Mouse (Mus musculus) ES-E14 (cell line): Measurements from ENCODE around the gene Mitf. TPM values are rescaled to one million over a fixed set of nuclear protein-coding genes. Genes with fewer than 3 reads are reported as not detected.

ENCODE experiments used
- DNase-seq: peaks from one replicate; pipeline ENCODE4 v3.0.0-alpha.2; 2013; ENCODE audit warnings: low read depth, low spot score
- H3K27ac ChIP-seq: 2 replicates; pipeline ENCODE4 v1.5.1; 2012; ENCODE audit warnings: low read depth, mild to moderate bottlenecking, low read length, moderate library complexity, mixed read lengths; ENCODE audit not compliant: poor library complexity, insufficient read depth, severe bottlenecking
- H3K36me3 ChIP-seq: 2 replicates; pipeline ENCODE4 v1.6.1; 2012; ENCODE audit warnings: mild to moderate bottlenecking, low read length, moderate library complexity, mixed read lengths; ENCODE audit not compliant: control insufficient read depth, poor library complexity, insufficient read depth, severe bottlenecking
- H3K4me1 ChIP-seq, 2 experiments: fragments of 150-350 bp in 1 of 2; sonication (generic) in 1 of 2; 2 replicates each; pipeline ENCODE4 v1.6.1; 2012; ENCODE audit warnings: low read length in 2 of 2, mild to moderate bottlenecking in 1 of 2, mixed read lengths in 1 of 2; ENCODE audit not compliant: control insufficient read depth in 2 of 2, insufficient read depth in 2 of 2, poor library complexity in 1 of 2
- H3K4me3 ChIP-seq, 2 experiments: fragments of 150-350 bp in 1 of 2; sonication (generic) in 1 of 2; 2 replicates each; pipeline ENCODE4 v1.5.1; 2012; ENCODE audit warnings: low read length in 2 of 2, low read depth in 1 of 2, mild to moderate bottlenecking in 1 of 2, mixed read lengths in 1 of 2; ENCODE audit not compliant: insufficient read depth in 1 of 2, poor library complexity in 1 of 2, severe bottlenecking in 1 of 2
- H3K9ac ChIP-seq: 2 replicates; pipeline ENCODE4 v1.6.1; 2012; ENCODE audit warnings: low read depth, mild to moderate bottlenecking, low read length, mixed read lengths; ENCODE audit not compliant: poor library complexity, insufficient read depth, severe bottlenecking
- H3K9me3 ChIP-seq: fragments of 150-350 bp; sonication (generic); 2 replicates; pipeline ENCODE4 v1.6.1; 2012; ENCODE audit warnings: low read depth, mild to moderate bottlenecking, low read length; ENCODE audit not compliant: control insufficient read depth, insufficient read depth
- CHD2 ChIP-seq: IDR thresholded peaks from 2 replicates; pipeline ENCODE4 v1.6.1; 2014; ENCODE audit warnings: mild to moderate bottlenecking, low read depth, low read length, inconsistent platforms
- HCFC1 ChIP-seq: IDR thresholded peaks from 2 replicates; pipeline ENCODE4 v1.6.1; 2012; ENCODE audit warnings: low read length, inconsistent platforms, borderline replicate concordance; ENCODE audit not compliant: insufficient read depth
- MAFK ChIP-seq: IDR thresholded peaks from 2 replicates; pipeline ENCODE4 v1.6.1; 2014; ENCODE audit warnings: mild to moderate bottlenecking, low read depth, low read length, inconsistent platforms; ENCODE audit not compliant: insufficient read depth
- ZC3H11A ChIP-seq: IDR thresholded peaks from 2 replicates; pipeline ENCODE4 v1.6.1; 2012; ENCODE audit warnings: low read depth, mild to moderate bottlenecking, inconsistent platforms, low read length, borderline replicate concordance
- ZNF384 ChIP-seq: IDR thresholded peaks from 2 replicates; pipeline ENCODE4 v1.6.1; 2012; ENCODE audit warnings: low read depth, low read length, inconsistent platforms
- in situ Hi-C, 2 experiments: fragments of 600-800 bp; cut with MboI; formaldehyde crosslinking; loops; one replicate each; pipeline ENCODE4 v1.15.1; 2025; ENCODE audit warnings: low sequenced_read_pairs in 2 of 2, inconsistent platforms in 1 of 2; ENCODE audit not compliant: unreplicated experiment in 2 of 2
- total RNA-seq: library from RNA; depleted of rRNA; stranded (reverse); fragments of 300-350 nt; gene quantifications from 2 replicates; pipeline ENCODE4 v1.2.3, GENCODE M21; 2012

Mitf gene
- total RNA-seq, 1 experiment: 9.3 TPM

DNA sequence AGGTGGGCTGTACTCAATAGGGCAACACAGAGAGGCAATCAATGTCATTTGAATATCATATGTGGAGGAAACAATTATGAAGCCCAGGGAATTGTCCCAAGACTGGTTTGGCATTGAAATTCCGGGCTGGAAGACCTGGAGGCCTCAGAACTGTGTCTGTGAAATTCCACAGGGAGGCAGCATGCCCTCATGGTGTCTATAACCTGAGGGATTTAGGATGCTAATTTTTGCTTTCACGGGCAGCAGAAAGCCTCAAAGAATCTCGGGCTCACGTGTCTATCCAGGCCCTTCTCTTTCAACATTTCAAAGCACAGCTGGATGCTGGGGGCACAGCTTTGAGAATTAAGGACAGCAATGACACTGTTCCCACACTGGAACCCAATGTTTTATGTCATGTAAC is 45.5 kb upstream of the Mitf start:
- Histone ChIP-seq H3K4me3 (no peak overlapping the region), H3K9me3 (no peaks in the 10 kb centered on the region), H3K27ac (no peak overlapping the region), H3K4me1 (no peaks in the 10 kb centered on the region), H3K9ac (no peak overlapping the region), H3K36me3 (no peaks in the 10 kb centered on the region)
- in situ Hi-C loops: no loop called here
- no peak for TF ChIP-seq MAFK
- peak; percentile 64; the same call in 1 of the 2 replicates for TF ChIP-seq ZC3H11A
- no peak for TF ChIP-seq HCFC1
- no peak for TF ChIP-seq ZNF384
- TF ChIP-seq CHD2: no peak
- DNase-seq: no peak

DNA sequence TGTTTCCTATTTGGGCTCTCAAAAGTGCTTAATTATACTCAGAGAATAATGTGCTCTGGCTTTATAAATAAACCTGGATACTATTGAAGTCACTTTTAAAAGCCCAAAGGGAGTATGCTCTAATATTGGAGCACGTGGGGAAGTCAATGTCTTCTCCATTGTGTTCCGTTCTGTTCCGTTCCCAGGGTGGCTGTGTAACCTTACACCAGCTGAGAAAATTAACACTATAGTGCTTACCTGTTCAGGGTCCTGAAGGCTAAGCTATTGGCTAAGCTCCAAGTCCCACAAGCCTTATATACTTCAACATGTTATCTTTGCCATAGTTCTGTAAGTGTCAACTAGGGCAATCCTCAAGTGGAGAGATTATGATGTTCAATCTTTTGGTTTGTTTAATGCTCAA is 42.9 kb upstream of the Mitf start:
- H3K9ac ChIP-seq: no peak overlapping the region
- H3K4me3 ChIP-seq: no peak overlapping the region
- no peak for DNase-seq
- TF ChIP-seq HCFC1 (no peak), ZNF384 (no peak), CHD2 (no peak), MAFK (no peak), ZC3H11A (no peak)
- H3K9me3 ChIP-seq: no peaks in the 10 kb centered on the region
- no peak overlapping the region for H3K27ac ChIP-seq
- no peaks in the 10 kb centered on the region for H3K4me1 ChIP-seq
- no peaks in the 10 kb centered on the region for H3K36me3 ChIP-seq
- in situ Hi-C loops: no loop called here

DNA sequence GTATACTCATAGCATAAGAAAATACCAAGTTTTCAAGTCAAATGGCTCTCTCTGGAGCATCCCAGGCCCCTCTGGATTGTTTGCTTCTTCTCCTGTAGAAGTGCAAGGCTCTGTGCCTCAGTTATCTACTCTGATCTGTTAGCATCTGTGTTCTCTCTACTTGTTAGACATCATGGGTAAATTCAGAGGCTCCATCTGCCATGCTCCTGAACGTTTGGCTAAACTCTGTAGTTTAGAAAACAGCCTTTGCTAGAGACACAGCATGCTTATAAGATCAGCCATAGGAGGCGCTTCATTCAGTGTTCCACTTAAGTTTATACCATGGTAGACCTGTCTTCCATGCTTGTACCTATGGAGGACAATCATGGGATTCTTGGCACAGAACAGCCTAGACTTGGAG is 39.0 kb upstream of the Mitf start:
- in situ Hi-C loops: no loop called here
- Histone ChIP-seq H3K36me3 (no peaks in the 10 kb centered on the region), H3K4me3 (no peak overlapping the region), H3K4me1 (no peaks in the 10 kb centered on the region), H3K9me3 (no peaks in the 10 kb centered on the region), H3K27ac (no peak overlapping the region), H3K9ac (no peak overlapping the region)
- DNase-seq: no peak
- no peak for TF ChIP-seq ZC3H11A
- no peak for TF ChIP-seq HCFC1
- TF ChIP-seq MAFK: no peak
- no peak for TF ChIP-seq ZNF384
- no peak for TF ChIP-seq CHD2

DNA sequence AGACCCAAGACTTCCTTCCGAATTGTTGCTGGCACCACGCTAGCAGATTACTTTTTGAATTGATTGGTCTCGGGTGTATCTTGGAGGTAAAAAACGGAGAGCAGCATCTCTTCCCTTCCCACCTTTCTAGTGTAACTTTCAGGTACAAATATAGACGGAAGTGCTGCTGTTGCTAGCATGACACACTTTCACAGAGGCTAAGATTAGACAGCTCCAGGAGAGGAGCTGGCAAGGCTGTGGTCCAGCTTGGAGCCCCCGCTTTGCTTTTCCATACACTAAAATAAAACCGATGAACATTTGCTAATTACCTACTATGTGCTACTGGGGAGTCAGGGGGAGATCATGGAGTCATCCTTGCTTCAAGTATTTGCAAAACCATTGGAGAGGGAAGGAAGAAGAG is 37.3 kb upstream of the Mitf start:
- no peak overlapping the region for H3K4me3 ChIP-seq
- no peak for TF ChIP-seq MAFK
- no peak for TF ChIP-seq ZNF384
- no peak for TF ChIP-seq CHD2
- no peak for TF ChIP-seq ZC3H11A
- TF ChIP-seq HCFC1: no peak
- DNase-seq: no peak
- no peaks in the 10 kb centered on the region for H3K4me1 ChIP-seq
- no peaks in the 10 kb centered on the region for H3K9me3 ChIP-seq
- no peaks in the 10 kb centered on the region for H3K36me3 ChIP-seq
- no peak overlapping the region for H3K9ac ChIP-seq
- in situ Hi-C loops: no loop called here
- no peak overlapping the region for H3K27ac ChIP-seq

DNA sequence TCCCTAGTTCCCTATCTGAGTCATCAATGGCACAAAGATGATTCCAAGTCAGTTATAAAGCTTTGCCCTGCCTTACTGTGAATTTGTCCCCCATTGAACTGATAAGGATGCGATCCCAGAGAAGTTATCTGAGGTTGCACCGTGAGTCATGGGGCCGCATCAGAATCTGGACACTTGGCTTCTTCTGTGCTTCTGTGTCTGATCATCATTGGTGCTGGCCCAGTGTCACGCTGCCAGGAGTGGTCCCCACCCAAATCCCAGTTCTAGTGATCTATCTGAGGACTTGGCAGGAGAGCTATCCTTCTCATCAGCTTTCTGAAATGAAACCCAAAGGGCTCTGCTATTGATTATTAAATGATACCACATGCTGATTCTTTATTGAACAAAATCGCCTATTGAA is 25.5 kb upstream of the Mitf start:
- Histone ChIP-seq H3K9me3 (no peaks in the 10 kb centered on the region), H3K9ac (no peak overlapping the region), H3K4me3 (no peak overlapping the region), H3K4me1 (no peaks in the 10 kb centered on the region), H3K36me3 (no peaks in the 10 kb centered on the region), H3K27ac (no peak overlapping the region)
- no peak for DNase-seq
- in situ Hi-C loops: no loop called here
- TF ChIP-seq CHD2 (no peak), ZNF384 (no peak), ZC3H11A (no peak), MAFK (no peak)
